Mouse (Mus musculus): ENCODE measurements around the gene Il23a. TPM values are rescaled to one million over a fixed set of nuclear protein-coding genes. Genes with fewer than 3 reads are reported as not detected.
"Not testable (repeated sequence)": the region's sequence is repeated elsewhere in the genome, so short reads cannot be mapped to it uniquely, and the experiment has no call there.

Il23a gene
- polyA plus RNA-seq, 1 experiment from 2014 or later: 0.28 TPM

GRCm38 (mm10) chr10:128275374-128275773 is 23.2 kb downstream of the Il23a start:
- H3K4me2 ChIP-seq (replicated peaks); H3K9me3 ChIP-seq (ENCODE audit: control insufficient read depth, low read length); ATAC-seq (ENCODE audit: low FRiP score); H3K27me3 ChIP-seq (ENCODE audit: control insufficient read depth, insufficient read depth, low read length); H3K4me1 ChIP-seq (replicated peaks; ENCODE audit: control insufficient read depth, insufficient read depth, low read length); DNase-seq (ENCODE audit: low spot score); H3K4me3 ChIP-seq (replicated peaks; ENCODE audit: low read length); H3K9ac ChIP-seq; H3K27ac ChIP-seq: not testable (repeated sequence)
- WGBS: 100% methylated on average over 1 of the region's 1 CpGs
- peaks cover 34% of the 10 kb centered on the region for H3K36me3 ChIP-seq (replicated peaks; ENCODE audit: control insufficient read depth, insufficient read depth)

GRCm38 (mm10) chr10:128272819-128273439 is 25.6 kb downstream of the Il23a start:
- ATAC-seq (ENCODE audit: low FRiP score); H3K4me2 ChIP-seq (replicated peaks); H3K4me3 ChIP-seq (replicated peaks; ENCODE audit: low read length); DNase-seq (ENCODE audit: low spot score); H3K27ac ChIP-seq; H3K27me3 ChIP-seq (ENCODE audit: control insufficient read depth, insufficient read depth, low read length); H3K9me3 ChIP-seq (ENCODE audit: control insufficient read depth, low read length); H3K4me1 ChIP-seq (replicated peaks; ENCODE audit: control insufficient read depth, insufficient read depth, low read length); H3K9ac ChIP-seq: not testable (repeated sequence)
- 95% methylated on average over 4 of the region's 7 CpGs for WGBS
- peaks cover 16% of the 10 kb centered on the region for H3K36me3 ChIP-seq (replicated peaks; ENCODE audit: control insufficient read depth, insufficient read depth)

- H3K27me3 ChIP-seq (ENCODE audit: control insufficient read depth, insufficient read depth, low read length): no peaks in the 10 kb centered on the region
- ATAC-seq (ENCODE audit: low FRiP score) (no peak), DNase-seq (ENCODE audit: low spot score) (no peak)
- no peak overlapping the region for H3K4me3 ChIP-seq (replicated peaks; ENCODE audit: low read length)
- H3K4me2 ChIP-seq (replicated peaks): no peak overlapping the region
- H3K9ac ChIP-seq: no peak overlapping the region
- H3K9me3 ChIP-seq (ENCODE audit: control insufficient read depth, low read length): no peaks in the 10 kb centered on the region
- H3K27ac ChIP-seq: no peak overlapping the region
- WGBS: 60% methylated on average over 2 of the region's 2 CpGs
- H3K4me1 ChIP-seq (replicated peaks; ENCODE audit: control insufficient read depth, insufficient read depth, low read length): 0 out of 2 replicates have a peak, but pooled peaks cover 3% of the 10 kb centered on the region
- peaks cover 8% of the 10 kb centered on the region for H3K36me3 ChIP-seq (replicated peaks; ENCODE audit: control insufficient read depth, insufficient read depth)
Measured at GRCm38 (mm10) chr10:128271883-128272282, 26.7 kb downstream of the Il23a start.

GRCm38 (mm10) chr10:128270866-128271265 is 27.7 kb downstream of the Il23a start:
- Histone ChIP-seq H3K36me3 (replicated peaks; ENCODE audit: control insufficient read depth, insufficient read depth) (no peaks in the 10 kb centered on the region), H3K4me2 (replicated peaks) (peak overlapping the region; percentile 69), H3K4me1 (replicated peaks; ENCODE audit: control insufficient read depth, insufficient read depth, low read length) (0 out of 2 replicates have a peak, but pooled peaks cover 3% of the 10 kb centered on the region), H3K9me3 (ENCODE audit: control insufficient read depth, low read length) (no peaks in the 10 kb centered on the region), H3K27me3 (ENCODE audit: control insufficient read depth, insufficient read depth, low read length) (no peaks in the 10 kb centered on the region), H3K4me3 (replicated peaks; ENCODE audit: low read length) (peak overlapping the region; percentile 75), H3K9ac (peak overlapping the region; percentile 79), H3K27ac (peak overlapping the region; percentile 86)
- DNase-seq (ENCODE audit: low spot score): no peak
- no peak for ATAC-seq (ENCODE audit: low FRiP score)
- 46% methylated on average over 7 of the region's 7 CpGs for WGBS

- Histone ChIP-seq H3K36me3 (replicated peaks; ENCODE audit: control insufficient read depth, insufficient read depth) (no peaks in the 10 kb centered on the region), H3K9ac (peak within 1 kb of the TSS; percentile 79), H3K4me1 (replicated peaks; ENCODE audit: control insufficient read depth, insufficient read depth, low read length) (0 out of 2 replicates have a peak, but pooled peaks cover 3% of the 10 kb centered on the region), H3K27ac (peak within 1 kb of the TSS; percentile 86), H3K9me3 (ENCODE audit: control insufficient read depth, low read length) (no peaks in the 10 kb centered on the region), H3K4me3 (replicated peaks; ENCODE audit: low read length) (peak within 1 kb of the TSS; percentile 75), H3K4me2 (replicated peaks) (peak within 1 kb of the TSS; percentile 69), H3K27me3 (ENCODE audit: control insufficient read depth, insufficient read depth, low read length) (no peaks in the 10 kb centered on the region)
- ATAC-seq (ENCODE audit: low FRiP score) (peak; percentile 99), DNase-seq (ENCODE audit: low spot score) (peak; percentile 95)
- under 1% methylated on average over 43 of the region's 43 CpGs for WGBS
Measured at GRCm38 (mm10) chr10:128270287-128270841, 28.2 kb downstream of the Il23a start, which contains the start of gene Stat2. TSS of gene Stat2 (plus strand) at chr10:128270559.

- DNase-seq (ENCODE audit: low spot score) (no peak), ATAC-seq (ENCODE audit: low FRiP score) (no peak)
- H3K4me1 ChIP-seq (replicated peaks; ENCODE audit: control insufficient read depth, insufficient read depth, low read length): 0 out of 2 replicates have a peak, but pooled peaks cover 3% of the 10 kb centered on the region
- no peaks in the 10 kb centered on the region for H3K27me3 ChIP-seq (ENCODE audit: control insufficient read depth, insufficient read depth, low read length)
- 91% methylated on average over 16 of the region's 16 CpGs for WGBS
- no peaks in the 10 kb centered on the region for H3K9me3 ChIP-seq (ENCODE audit: control insufficient read depth, low read length)
- no peak overlapping the region for H3K4me3 ChIP-seq (replicated peaks; ENCODE audit: low read length)
- no peaks in the 10 kb centered on the region for H3K36me3 ChIP-seq (replicated peaks; ENCODE audit: control insufficient read depth, insufficient read depth)
- H3K9ac ChIP-seq: no peak overlapping the region
- H3K27ac ChIP-seq: no peak overlapping the region
- H3K4me2 ChIP-seq (replicated peaks): peak overlapping the region; percentile 69
Measured at GRCm38 (mm10) chr10:128269206-128269910, 29.2 kb downstream of the Il23a start.

GRCm38 (mm10) chr10:128268371-128268770 is 30.2 kb downstream of the Il23a start, which contains the start of gene Apof:
TSS of gene Apof (plus strand) at chr10:128268671.
- no peak within 1 kb of the TSS for H3K4me2 ChIP-seq (replicated peaks)
- no peak within 1 kb of the TSS for H3K9ac ChIP-seq
- no peak within 1 kb of the TSS for H3K27ac ChIP-seq
- ATAC-seq (ENCODE audit: low FRiP score) (no peak), DNase-seq (ENCODE audit: low spot score) (no peak)
- no peaks in the 10 kb centered on the region for H3K36me3 ChIP-seq (replicated peaks; ENCODE audit: control insufficient read depth, insufficient read depth)
- 79% methylated on average over 6 of the region's 6 CpGs for WGBS
- H3K4me3 ChIP-seq (replicated peaks; ENCODE audit: low read length): no peak within 1 kb of the TSS
- no peaks in the 10 kb centered on the region for H3K27me3 ChIP-seq (ENCODE audit: control insufficient read depth, insufficient read depth, low read length)
- H3K4me1 ChIP-seq (replicated peaks; ENCODE audit: control insufficient read depth, insufficient read depth, low read length): 0 out of 2 replicates have a peak, but pooled peaks cover 3% of the 10 kb centered on the region
- no peaks in the 10 kb centered on the region for H3K9me3 ChIP-seq (ENCODE audit: control insufficient read depth, low read length)

- WGBS: 82% methylated on average over 6 of the region's 6 CpGs
- no peaks in the 10 kb centered on the region for H3K36me3 ChIP-seq (replicated peaks; ENCODE audit: control insufficient read depth, insufficient read depth)
Measured at GRCm38 (mm10) chr10:128263393-128264310, 34.9 kb downstream of the Il23a start.

More at GRCm38 (mm10) chr10:128263393-128264310, 34.9 kb downstream of the Il23a start:
- no peaks in the 10 kb centered on the region for H3K4me1 ChIP-seq (replicated peaks; ENCODE audit: control insufficient read depth, insufficient read depth, low read length)
- no peak overlapping the region for H3K4me3 ChIP-seq (replicated peaks; ENCODE audit: low read length)
- no peaks in the 10 kb centered on the region for H3K27me3 ChIP-seq (ENCODE audit: control insufficient read depth, insufficient read depth, low read length)
- no peak for DNase-seq (ENCODE audit: low spot score)
- H3K4me2 ChIP-seq (replicated peaks): no peak overlapping the region
- H3K9me3 ChIP-seq (ENCODE audit: control insufficient read depth, low read length): no peaks in the 10 kb centered on the region
- no peak for ATAC-seq (ENCODE audit: low FRiP score)
- no peak overlapping the region for H3K9ac ChIP-seq
- H3K27ac ChIP-seq: no peak overlapping the region
